Mouse (Mus musculus): ENCODE data around the gene 4933406M09Rik.

DNA sequence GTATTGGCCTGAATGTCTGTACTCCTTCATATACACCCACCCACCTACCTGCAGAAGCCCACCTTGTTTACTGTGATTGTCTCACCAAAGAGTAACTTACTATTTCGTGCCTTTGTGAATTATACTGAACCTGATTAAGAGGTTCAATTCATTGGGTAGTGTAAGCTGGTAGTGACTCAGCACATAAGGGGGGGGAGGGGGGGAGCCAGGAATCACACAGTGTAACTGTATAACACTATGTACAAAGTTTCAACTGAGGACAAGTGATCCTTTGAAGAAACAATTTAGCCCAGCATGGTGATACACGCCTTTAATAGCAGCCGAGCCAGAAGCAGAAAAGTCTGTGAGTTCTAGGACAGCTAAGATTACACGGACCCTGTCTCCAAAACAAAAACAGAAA is 47.7 kb downstream of the 4933406M09Rik start:
- no peak for TF ChIP-seq CTCF (IDR thresholded peaks at IDR 0.05; ENCODE audit: borderline replicate concordance, insufficient read depth, low read length)
- TF ChIP-seq POLR2A (IDR thresholded peaks at IDR 0.05; ENCODE audit: low read depth, low read length) = no peak

All from embryonic fibroblast, embryonic 13.5 days (primary cell).